Mouse (Mus musculus) midbrain, embryonic 13.5 days (tissue): ENCODE measurements around the gene Asic2. TPM values are rescaled to one million over a fixed set of nuclear protein-coding genes. Genes with fewer than 3 reads are reported as not detected.
A peak's percentile ranks its signal among the peaks of the same experiment; 100 is the strongest.
"Not testable (repeated sequence)": the region's sequence is repeated elsewhere in the genome, so short reads cannot be mapped to it uniquely, and the experiment has no call there.

Experiments
- ATAC-seq: fragments of 200-750 bp; cut with Nextera tagmentation; 2 replicates; pipeline ENCODE4 v1.8.0; 2017; ENCODE audit warnings: mild to moderate bottlenecking, moderate TSS enrichment, moderate library complexity
- H3K27ac ChIP-seq: fragments of 300-500 bp; sonication (generic); 2 replicates; pipeline ENCODE4 v1.5.1; 2015; ENCODE audit warnings: inconsistent platforms, mild to moderate bottlenecking, moderate library complexity
- H3K27me3 ChIP-seq: fragments of 300-500 bp; sonication (generic); 2 replicates; pipeline ENCODE4 v1.6.1; 2015; ENCODE audit warnings: mild to moderate bottlenecking, inconsistent platforms
- H3K36me3 ChIP-seq: fragments of 300-500 bp; sonication (generic); 2 replicates; pipeline ENCODE4 v1.6.1; 2015; ENCODE audit warnings: mild to moderate bottlenecking, inconsistent platforms
- H3K4me1 ChIP-seq: fragments of 300-500 bp; sonication (generic); replicated peaks from 2 replicates; pipeline ENCODE4 v1.6.1; 2015; ENCODE audit warnings: inconsistent platforms
- H3K4me2 ChIP-seq: fragments of 300-500 bp; sonication (generic); replicated peaks from 2 replicates; pipeline ENCODE4 v1.6.1; 2015; ENCODE audit warnings: moderate library complexity, mild to moderate bottlenecking, inconsistent platforms
- H3K4me3 ChIP-seq: fragments of 300-500 bp; sonication (generic); replicated peaks from 2 replicates; pipeline ENCODE4 v1.5.1; 2015; ENCODE audit warnings: mild to moderate bottlenecking, inconsistent platforms
- H3K9ac ChIP-seq: fragments of 300-500 bp; sonication (generic); replicated peaks from 2 replicates; pipeline ENCODE4 v1.6.1; 2015; ENCODE audit warnings: mild to moderate bottlenecking, inconsistent platforms
- H3K9me3 ChIP-seq: fragments of 300-500 bp; sonication (generic); 2 replicates; pipeline ENCODE4 v1.6.1; 2016; ENCODE audit warnings: mild to moderate bottlenecking, inconsistent platforms
- WGBS: fragments of 180-500 bp; shearing (Covaris S2); methylation state at CpG from one replicate; pipeline ENCODE4 v1.1.7; 2015; 5-methylcytosine and 5-hydroxymethylcytosine counted together
- polyA plus RNA-seq: library from polyadenylated mRNA; unstranded; fragments of >200 nt; fragmentation: Nextera tagmentation; extraction: Ambion mirVana; gene quantifications from 2 replicates; pipeline ENCODE4 v1.2.1, GENCODE M21; 2015

Gene Asic2
- polyA plus RNA-seq, 1 experiment from 2014 or later = 5.0 TPM

DNA sequence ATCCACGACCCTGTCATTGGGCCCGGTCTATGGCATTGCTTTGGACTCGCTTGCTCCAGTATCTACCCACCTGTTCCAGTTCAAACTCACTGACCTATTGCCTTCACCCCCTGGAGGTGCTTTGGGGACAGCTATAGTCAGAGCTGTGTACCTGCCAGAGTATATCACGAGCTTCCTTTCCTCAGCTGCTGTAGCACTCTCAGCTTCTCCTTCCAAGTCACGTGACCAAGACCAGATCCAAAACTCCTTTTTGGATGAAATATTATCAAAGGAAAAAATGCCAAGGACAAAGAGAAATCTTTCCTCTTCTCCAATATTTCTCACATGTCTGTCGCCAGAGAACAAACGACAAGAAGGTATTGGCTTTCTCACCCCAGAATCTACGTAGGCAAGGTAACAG, 645.8 kb downstream of the Asic2 start:
- H3K27ac ChIP-seq = no peak overlapping the region
- no peak overlapping the region for H3K4me3 ChIP-seq
- H3K4me1 ChIP-seq = no peaks in the 10 kb centered on the region
- no peak overlapping the region for H3K9ac ChIP-seq
- no peak overlapping the region for H3K4me2 ChIP-seq
- no peaks in the 10 kb centered on the region for H3K9me3 ChIP-seq
- 93% methylated on average over 8 of the region's 8 CpGs for WGBS
- no peaks in the 10 kb centered on the region for H3K27me3 ChIP-seq
- no peaks in the 10 kb centered on the region for H3K36me3 ChIP-seq
- ATAC-seq = no peak

DNA sequence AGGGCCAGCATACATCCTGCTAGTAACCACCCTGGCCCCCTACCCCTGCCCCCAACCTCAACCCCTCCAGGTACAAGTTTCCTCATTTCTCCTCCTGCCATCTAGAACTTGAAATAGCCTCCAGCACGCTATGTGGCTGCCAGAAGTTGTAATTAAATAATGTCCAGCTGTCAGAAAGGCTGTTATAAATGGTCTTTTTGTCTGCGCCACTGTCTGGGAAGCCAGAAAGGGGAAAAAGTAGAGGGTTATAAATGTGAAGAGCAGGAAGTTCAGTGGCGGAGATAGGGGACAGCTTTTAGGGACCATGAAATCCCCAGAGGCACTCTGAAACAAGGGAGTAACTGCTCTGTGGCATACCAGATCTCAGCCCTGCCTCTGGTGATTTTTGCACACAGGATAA, 678.2 kb downstream of the Asic2 start:
- H3K27ac ChIP-seq = no peak overlapping the region
- no peak for ATAC-seq
- H3K9ac ChIP-seq = no peak overlapping the region
- H3K4me1 ChIP-seq = no peaks in the 10 kb centered on the region; the same call in 1 of the 2 replicates
- H3K4me2 ChIP-seq = no peak overlapping the region
- H3K9me3 ChIP-seq = no peaks in the 10 kb centered on the region
- H3K36me3 ChIP-seq = no peaks in the 10 kb centered on the region
- 69% methylated on average over 3 of the region's 3 CpGs for WGBS
- H3K27me3 ChIP-seq = no peaks in the 10 kb centered on the region
- H3K4me3 ChIP-seq = no peak overlapping the region

DNA sequence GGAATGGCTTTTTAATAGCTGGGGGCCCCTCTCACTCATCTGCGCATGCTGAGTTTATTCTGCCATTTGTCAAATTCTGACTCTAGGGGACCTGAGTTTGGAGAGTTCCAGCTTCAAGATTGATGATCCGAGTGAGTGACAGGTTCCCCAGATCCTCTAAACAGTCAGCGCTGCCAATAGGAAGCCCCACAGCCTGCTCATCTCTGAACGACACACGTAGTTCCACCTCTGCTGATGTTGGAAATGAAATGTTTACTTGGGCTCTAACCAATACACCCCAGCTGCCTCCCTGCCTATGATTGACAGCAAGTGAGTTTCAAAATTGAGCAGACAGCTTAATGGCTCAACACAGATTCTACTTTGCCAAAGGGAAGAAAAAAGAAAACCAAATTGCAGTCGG, 685.1 kb downstream of the Asic2 start:
- Histone ChIP-seq H3K9me3 (no peaks in the 10 kb centered on the region), H3K36me3 (no peaks in the 10 kb centered on the region), H3K4me1 (peaks cover 9% of the 10 kb centered on the region; the same call in 1 of the 2 replicates), H3K9ac (no peak overlapping the region), H3K27ac (no peak overlapping the region), H3K27me3 (no peaks in the 10 kb centered on the region; the same call in 1 of the 2 replicates), H3K4me3 (no peak overlapping the region), H3K4me2 (no peak overlapping the region)
- no peak for ATAC-seq
- 70% methylated on average over 6 of the region's 6 CpGs for WGBS

DNA sequence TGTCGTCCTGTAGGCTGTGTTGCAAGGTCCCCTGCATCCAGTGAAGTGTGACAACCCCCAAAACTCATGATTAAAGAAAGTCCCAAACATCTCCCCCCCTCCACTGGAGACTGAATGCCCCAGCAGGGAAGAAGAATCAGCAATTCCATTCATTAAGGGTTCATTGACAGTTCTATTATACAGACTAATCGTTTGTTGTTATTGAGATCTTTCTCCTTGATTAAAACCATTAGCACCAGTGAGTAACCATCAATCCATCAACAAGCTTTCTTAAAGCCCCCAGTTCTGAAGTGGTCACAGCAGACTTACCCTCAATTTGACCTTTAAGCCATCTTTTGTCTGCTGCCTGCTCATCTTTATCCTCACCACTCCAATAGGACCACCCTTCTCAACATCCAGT, 688.2 kb downstream of the Asic2 start:
- Histone ChIP-seq H3K36me3 (no peaks in the 10 kb centered on the region), H3K9ac (no peak overlapping the region), H3K4me1 (peaks cover 9% of the 10 kb centered on the region; the same call in 1 of the 2 replicates), H3K4me2 (no peak overlapping the region), H3K9me3 (no peaks in the 10 kb centered on the region), H3K27ac (no peak overlapping the region), H3K27me3 (no peaks in the 10 kb centered on the region; the same call in 1 of the 2 replicates), H3K4me3 (no peak overlapping the region)
- WGBS = 5% methylated on average over 2 of the region's 2 CpGs
- ATAC-seq = no peak

DNA sequence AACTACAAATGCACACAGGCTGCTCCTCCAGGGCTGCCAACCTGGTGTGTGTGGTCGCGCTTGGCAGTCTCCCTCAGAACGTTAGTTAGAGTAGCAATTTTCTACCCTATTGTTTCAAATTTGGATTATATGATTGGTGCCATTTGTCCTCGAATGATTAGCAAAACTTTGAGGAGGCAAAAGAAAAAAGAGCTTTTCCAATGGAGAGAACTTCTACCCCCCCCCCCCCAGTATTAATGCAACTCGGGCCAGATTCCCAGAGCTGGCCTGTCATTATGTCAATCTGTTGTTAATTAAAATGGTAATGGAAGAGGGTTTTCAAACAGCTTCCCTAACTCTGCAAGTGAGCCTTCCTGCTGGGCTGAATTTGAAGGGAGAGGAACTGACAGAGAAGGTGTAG, 690.9 kb downstream of the Asic2 start:
- no peaks in the 10 kb centered on the region for H3K9me3 ChIP-seq
- ATAC-seq = no peak
- H3K27ac ChIP-seq = no peak overlapping the region
- H3K4me1 ChIP-seq = peaks cover 9% of the 10 kb centered on the region; the same call in 1 of the 2 replicates
- no peaks in the 10 kb centered on the region; the same call in 1 of the 2 replicates for H3K27me3 ChIP-seq
- no peak overlapping the region for H3K4me3 ChIP-seq
- H3K9ac ChIP-seq = no peak overlapping the region
- no peak overlapping the region for H3K4me2 ChIP-seq
- no peaks in the 10 kb centered on the region for H3K36me3 ChIP-seq
- 56% methylated on average over 5 of the region's 5 CpGs for WGBS

DNA sequence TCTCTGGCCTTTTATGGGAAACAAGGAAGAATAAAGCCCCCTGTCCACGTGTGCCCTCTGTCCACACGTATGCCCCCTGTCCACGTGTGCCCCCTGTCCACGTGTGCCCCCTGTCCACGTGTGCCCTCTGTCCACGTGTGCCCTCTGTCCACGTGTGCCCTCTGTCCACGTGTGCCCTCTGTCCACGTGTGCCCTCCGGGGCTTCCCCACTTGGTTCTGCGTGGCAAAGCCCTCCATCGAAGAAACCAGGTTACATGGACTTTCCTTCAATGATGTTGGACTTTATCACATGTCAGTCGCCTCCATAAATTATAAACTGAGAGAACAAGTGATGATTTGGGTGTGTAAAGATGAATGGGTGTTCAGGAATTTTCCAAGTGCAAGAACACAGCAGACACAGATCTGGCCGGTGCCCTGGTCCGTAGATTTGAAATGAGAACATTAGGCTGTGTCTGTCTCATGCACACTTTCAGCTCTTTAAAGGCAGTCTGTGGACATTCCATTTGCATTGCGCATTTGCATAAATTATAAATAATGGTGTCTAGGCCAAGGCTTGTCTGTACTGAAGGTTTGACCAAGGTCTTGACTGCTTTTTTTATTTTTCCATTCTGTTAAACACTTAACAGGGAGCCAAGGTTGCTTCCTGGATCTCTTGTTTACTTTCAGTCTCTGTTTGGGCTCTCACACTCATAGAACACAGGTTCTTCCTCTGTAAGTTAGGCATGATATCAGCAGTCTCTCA, 695.4 kb downstream of the Asic2 start:
- Histone ChIP-seq H3K27ac (no peak overlapping the region), H3K4me2 (no peak overlapping the region), H3K4me3 (no peak overlapping the region), H3K27me3 (no peaks in the 10 kb centered on the region), H3K9ac (no peak overlapping the region), H3K36me3 (no peaks in the 10 kb centered on the region), H3K4me1 (peaks cover 11% of the 10 kb centered on the region; the same call in 1 of the 2 replicates), H3K9me3 (no peaks in the 10 kb centered on the region)
- WGBS = 91% methylated on average over 16 of the region's 16 CpGs
- no peak for ATAC-seq

DNA sequence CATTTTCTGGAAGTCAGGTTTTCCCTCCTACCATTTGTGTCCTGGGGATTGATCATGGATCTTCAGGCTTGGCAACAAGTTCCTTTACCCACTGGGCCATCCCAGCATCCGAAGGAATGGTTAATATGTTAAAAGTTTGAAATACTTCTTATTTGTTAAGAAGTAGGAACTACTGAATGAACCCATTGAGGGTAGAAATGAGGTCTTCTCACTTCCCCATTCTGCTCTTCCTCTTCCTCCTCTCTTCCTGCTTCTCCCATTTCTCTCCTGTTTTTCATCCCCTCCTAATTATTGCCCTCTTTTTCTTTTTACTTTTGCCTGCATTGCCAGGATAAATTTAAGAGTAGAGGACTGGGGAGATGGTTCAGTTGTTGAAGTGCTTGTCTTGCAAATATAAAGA, 696.8 kb downstream of the Asic2 start:
- 89% methylated on average over 1 of the region's 1 CpGs for WGBS
- H3K9ac ChIP-seq = no peak overlapping the region
- peaks cover 11% of the 10 kb centered on the region; the same call in 1 of the 2 replicates for H3K4me1 ChIP-seq
- H3K4me3 ChIP-seq = no peak overlapping the region
- no peaks in the 10 kb centered on the region for H3K36me3 ChIP-seq
- ATAC-seq = no peak
- H3K27ac ChIP-seq = no peak overlapping the region
- H3K9me3 ChIP-seq = peaks cover 4% of the 10 kb centered on the region; the same call in 1 of the 2 replicates
- H3K27me3 ChIP-seq = no peaks in the 10 kb centered on the region
- H3K4me2 ChIP-seq = no peak overlapping the region

DNA sequence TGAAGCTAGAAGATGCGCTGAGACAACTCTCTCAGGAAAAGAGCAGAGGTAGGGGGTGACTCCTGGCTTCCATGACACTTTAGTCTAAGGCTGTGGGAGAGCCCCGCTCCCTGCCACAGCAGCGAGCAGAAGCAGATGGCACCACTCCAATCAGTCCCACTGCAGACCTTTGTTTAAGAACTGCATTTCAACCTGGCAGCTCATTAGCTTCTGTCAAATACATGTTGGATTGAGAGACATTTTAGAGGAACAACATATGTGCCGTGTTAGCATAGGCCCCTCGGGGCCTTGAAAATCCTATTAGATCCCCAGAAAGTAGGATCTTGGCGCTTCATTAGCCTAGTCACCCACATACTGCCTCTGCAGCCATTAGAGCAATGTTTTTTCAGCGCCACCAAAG, 697.7 kb downstream of the Asic2 start:
- H3K4me2 ChIP-seq = no peak overlapping the region
- no peak overlapping the region for H3K9ac ChIP-seq
- 0 out of 2 replicates have a peak, but pooled peaks have one; percentile 11 for ATAC-seq
- 53% methylated on average over 7 of the region's 7 CpGs for WGBS
- H3K9me3 ChIP-seq = peaks cover 4% of the 10 kb centered on the region; the same call in 1 of the 2 replicates
- peaks cover 11% of the 10 kb centered on the region; the same call in 1 of the 2 replicates for H3K4me1 ChIP-seq
- no peaks in the 10 kb centered on the region for H3K36me3 ChIP-seq
- H3K27me3 ChIP-seq = no peaks in the 10 kb centered on the region
- H3K4me3 ChIP-seq = no peak overlapping the region
- H3K27ac ChIP-seq = no peak overlapping the region

DNA sequence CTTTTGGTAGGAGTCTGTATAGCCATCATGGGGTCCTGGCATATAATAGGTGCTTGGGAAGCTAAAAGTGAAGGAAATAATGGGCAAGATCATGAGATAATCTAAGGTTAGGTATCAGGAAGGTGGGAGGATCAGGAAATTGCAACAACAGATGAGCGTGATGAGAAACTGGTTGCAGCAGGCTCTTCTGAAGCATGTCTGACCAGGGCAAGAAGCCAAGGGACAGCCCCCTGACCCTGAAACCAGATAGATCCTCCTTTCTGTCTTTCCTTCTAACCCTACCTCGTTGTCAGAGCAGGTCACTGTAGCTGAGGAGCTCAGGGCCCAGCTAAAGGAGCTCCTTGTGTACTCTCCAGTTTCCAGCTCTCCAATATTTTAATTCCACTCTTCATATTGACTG, 704.5 kb downstream of the Asic2 start:
- Histone ChIP-seq H3K4me2 (no peak overlapping the region), H3K4me1 (no peaks in the 10 kb centered on the region), H3K27me3 (no peaks in the 10 kb centered on the region), H3K4me3 (no peak overlapping the region), H3K9ac (no peak overlapping the region), H3K27ac (no peak overlapping the region), H3K36me3 (no peaks in the 10 kb centered on the region), H3K9me3 (peaks cover 8% of the 10 kb centered on the region; the same call in 1 of the 2 replicates)
- no peak for ATAC-seq
- WGBS = 73% methylated on average over 2 of the region's 2 CpGs

DNA sequence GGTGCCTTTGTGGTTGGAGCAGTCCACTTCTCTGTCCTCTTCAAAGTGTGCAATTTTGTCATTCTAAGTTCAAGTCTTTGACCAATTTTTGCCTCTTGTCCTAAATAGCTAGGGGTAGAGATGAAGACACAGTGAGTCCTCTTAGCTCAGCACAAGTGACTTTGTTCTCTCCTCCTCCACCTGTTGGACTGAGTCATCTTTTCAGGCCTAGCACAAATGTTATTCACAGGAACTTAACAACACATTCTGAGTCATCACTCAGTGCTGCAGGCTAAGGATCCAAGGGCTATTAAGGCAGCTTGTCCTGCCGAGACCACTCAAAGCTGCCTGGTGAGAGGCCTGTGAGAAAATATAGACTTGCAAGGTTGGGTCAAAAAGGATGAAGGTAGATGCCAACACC, 705.1 kb downstream of the Asic2 start:
- Histone ChIP-seq H3K9ac (no peak overlapping the region), H3K4me1 (no peaks in the 10 kb centered on the region), H3K4me3 (no peak overlapping the region), H3K27me3 (no peaks in the 10 kb centered on the region), H3K27ac (no peak overlapping the region), H3K36me3 (no peaks in the 10 kb centered on the region), H3K9me3 (peaks cover 8% of the 10 kb centered on the region; the same call in 1 of the 2 replicates), H3K4me2 (no peak overlapping the region)
- no peak for ATAC-seq
- 89% methylated on average over 1 of the region's 1 CpGs for WGBS

DNA sequence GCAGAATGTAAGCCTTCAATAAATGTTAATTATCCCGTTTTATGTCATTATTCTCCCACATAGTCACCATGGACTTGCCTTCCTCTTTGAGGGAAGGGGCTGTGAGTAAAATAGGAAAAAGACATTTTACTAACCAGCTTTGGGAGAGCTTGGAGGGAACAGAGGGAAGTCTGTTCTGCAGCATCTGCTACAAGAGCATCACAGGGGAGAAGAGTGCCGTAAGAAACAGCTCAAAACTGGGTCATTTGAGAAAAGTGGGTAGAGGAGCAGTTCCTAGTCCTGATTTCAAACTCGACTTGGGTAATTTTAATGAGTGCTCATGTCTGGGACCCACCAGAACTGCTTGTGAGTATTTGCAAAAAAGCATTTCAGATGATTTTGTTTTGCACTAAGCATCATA, 707.0 kb downstream of the Asic2 start:
- Histone ChIP-seq H3K4me2 (no peak overlapping the region), H3K27me3 (no peaks in the 10 kb centered on the region), H3K9me3 (peaks cover 4% of the 10 kb centered on the region; the same call in 1 of the 2 replicates), H3K27ac (no peak overlapping the region), H3K4me3 (no peak overlapping the region), H3K9ac (no peak overlapping the region), H3K36me3 (no peaks in the 10 kb centered on the region), H3K4me1 (no peaks in the 10 kb centered on the region)
- no peak for ATAC-seq
- WGBS = 86% methylated on average over 3 of the region's 3 CpGs

DNA sequence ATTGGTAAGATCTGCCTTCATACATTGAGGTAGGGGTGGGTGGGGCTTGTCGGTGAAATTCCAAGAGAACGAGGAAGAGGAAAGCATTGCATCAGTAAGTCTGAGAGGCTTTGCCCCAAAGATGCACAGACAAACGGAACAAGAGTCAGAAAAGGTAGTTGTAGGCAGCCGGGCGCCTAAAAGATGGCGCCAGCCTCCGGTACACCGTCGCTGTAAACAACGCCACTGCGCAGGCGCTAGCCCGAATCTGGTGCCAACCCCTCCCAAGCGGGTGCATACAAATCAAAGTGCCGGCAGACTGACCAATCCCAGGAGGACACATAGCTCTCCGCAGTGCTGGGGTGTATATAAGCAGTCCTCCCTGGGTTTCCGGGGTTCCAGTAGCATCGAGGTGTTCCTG, 727.1 kb downstream of the Asic2 start:
- H3K27ac ChIP-seq, H3K9ac ChIP-seq, H3K4me3 ChIP-seq, H3K9me3 ChIP-seq, H3K27me3 ChIP-seq, H3K4me1 ChIP-seq, H3K4me2 ChIP-seq, ATAC-seq, H3K36me3 ChIP-seq: not testable (repeated sequence)
- WGBS = 96% methylated on average over 18 of the region's 18 CpGs
